Mouse (Mus musculus): ENCODE results near the gene Tpm3.

The Tpm3 gene

DNA sequence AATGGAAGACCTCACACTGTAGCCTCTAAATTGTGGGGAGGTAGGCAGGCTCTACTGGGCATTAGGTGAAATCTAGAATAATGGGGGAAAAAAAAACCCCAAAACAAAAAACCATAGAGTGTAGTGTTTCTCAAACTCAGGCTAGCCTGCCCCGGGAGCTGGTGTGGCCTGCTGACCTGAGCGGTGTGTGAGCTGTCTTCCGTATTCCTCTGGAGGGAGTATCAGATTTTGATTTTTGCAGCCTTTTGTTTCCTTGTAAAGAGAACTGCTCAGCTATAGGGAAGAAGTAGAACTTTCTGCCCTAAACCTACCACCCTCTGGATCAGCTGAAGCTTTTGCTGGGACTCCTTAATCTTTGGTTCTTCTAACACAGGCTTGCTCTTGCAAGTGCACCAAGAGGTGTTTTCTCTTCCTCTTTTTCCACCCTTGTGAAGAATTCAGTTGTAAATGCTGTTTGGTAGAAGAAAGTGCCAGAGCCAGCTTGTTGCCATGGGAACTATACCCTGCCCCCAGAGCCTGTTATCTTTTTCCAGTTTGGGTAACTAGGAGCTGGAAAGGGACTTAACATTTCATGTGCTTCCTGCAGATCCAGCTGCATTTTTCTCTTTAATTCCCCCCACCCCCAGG lies 11.4 kb downstream of the Tpm3 start:
- WGBS, result 27% methylated on average over 3 of the region's 3 CpGs

DNA sequence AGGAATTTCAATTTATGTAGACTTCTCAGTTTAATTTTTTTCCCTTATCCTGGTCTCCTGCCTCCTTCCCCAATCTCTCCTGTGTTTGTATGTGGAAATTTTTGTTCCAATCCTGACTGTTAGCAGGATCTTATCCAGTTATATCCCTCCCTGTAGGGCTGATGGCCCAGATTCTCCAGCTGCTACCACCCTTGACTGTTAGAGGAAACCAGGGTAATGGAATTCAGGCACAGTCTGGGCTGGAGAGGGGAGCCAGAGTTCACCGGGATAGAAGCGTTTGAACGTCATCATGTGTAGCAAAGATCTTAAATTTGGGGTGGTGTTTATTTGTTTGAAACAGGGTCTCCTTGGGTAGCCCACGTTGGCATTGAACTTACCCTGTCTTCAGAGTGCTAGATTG lies 12.3 kb downstream of the Tpm3 start:
- 28% methylated on average over 4 of the region's 4 CpGs for whole genome bisulfite sequencing

DNA sequence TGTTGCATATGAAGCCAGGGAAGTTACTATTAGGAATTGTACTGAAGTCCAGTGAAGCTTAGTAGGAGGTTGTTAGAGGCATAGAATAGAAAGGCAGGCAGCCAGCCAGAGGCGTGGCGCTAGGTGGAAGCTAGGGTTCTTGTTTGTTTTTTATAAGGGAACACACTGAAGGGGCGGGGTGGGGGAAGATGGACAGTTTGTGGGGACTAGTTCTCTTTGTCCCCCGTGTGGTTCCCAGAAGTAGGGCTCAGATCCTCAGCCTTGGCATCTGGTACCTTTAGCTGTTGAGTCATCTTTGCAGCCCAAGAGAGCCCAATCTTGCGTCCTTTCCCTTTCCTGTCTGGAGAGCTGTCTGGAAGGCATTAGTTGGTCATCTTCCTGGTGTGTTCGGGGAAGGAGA lies 12.8 kb downstream of the Tpm3 start:
- 45% methylated on average over 6 of the region's 6 CpGs for WGBS

DNA sequence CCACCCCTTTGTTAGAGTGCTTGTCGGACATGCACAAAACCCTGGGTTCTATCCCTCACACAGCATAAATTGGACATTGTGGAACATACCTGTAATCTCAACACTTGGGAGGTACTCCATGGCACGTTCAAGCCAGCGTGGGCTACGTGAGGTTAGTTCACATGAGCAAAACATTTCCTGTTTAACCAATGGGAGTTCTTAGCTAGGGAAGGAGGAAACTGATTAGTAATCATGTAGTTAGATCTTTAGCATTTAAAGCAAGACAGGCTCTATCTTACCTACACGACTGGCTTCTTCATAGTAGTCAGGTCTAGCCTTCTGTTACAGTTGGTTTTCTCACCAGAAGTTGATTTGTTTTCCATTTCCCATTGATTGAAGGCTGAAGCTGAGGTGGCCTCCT lies 13.6 kb downstream of the Tpm3 start:
- WGBS, result 69% methylated on average over 5 of the region's 5 CpGs

DNA sequence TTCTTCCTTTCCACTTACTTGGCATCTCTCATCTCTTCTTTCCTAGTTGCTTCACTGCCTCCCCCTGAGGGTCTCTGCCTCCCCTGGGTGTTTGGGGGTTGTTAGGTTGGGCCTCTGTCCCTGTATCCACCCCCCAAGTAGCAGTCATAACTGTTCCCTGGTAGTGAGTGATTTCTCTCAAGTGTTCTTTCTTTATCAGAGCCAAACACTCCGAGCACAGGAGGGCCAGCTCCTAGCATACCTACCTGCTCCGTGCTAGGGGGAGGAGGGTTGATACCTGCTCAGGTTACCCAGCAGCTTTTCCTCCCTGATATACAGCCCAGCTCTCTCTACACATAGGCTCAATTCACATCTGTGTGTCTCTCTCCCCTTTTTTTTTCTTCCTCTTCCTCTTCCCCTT lies 16.2 kb downstream of the Tpm3 start:
- WGBS, result 94% methylated on average over 2 of the region's 2 CpGs

DNA sequence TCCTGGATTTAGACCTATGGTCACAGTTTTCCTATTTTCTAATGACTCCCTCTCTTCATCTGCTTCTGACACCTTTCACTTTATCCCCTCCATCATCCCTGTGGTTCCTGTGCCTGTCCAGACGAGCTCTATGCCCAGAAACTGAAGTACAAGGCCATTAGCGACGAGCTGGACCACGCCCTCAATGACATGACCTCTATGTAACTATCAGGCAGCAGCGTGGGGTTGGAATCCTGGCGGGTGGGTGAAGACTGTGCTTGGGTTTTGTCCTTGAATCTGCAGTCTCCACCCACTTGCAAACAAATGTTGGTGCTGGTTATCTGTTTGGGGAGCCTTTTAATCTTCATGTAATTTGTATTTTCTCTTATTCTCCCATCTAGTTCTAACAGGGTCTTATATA lies 18.4 kb downstream of the Tpm3 start:
- 87% methylated on average over 6 of the region's 6 CpGs for WGBS

DNA sequence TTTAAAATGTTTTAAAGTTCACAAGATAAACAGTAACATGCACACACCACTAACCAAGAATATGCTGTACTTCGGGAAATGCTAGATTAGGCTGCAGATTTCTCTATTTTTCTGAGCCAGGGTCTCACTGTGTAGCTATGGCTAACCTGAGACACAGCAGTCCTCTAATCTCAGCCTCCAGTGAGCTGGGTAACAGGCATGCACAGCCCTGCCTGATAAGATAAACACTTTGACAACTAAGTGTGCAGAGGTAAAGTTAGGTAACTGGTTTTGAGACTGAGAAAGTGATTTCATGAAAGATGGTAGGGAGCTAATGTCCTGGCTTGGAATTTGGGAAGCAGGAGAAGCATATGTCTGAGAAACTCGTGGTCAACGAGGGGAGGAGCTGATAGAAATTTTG lies 22.0 kb downstream of the Tpm3 start:
- WGBS, result 92% methylated on average over 3 of the region's 3 CpGs

DNA sequence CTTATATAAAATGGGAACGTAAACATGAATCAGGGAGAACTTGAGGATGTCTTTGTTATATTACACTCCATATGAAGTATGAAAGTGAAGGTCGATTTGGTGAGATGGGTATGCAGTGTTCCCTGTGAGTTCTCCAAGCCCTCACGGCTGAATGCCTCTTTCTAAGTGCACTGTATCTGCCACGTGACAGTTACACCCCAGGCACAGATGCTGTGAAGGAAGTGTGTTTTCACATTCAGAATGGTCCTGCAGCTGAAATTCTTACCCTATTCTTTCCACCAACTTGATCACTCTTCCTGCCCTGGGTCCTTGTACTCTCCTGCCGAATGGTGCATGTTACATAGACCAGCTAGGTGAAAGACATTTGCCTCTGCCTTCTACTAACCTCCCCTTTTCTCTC lies 25.5 kb downstream of the Tpm3 start:
- WGBS, result 48% methylated on average over 5 of the region's 5 CpGs

DNA sequence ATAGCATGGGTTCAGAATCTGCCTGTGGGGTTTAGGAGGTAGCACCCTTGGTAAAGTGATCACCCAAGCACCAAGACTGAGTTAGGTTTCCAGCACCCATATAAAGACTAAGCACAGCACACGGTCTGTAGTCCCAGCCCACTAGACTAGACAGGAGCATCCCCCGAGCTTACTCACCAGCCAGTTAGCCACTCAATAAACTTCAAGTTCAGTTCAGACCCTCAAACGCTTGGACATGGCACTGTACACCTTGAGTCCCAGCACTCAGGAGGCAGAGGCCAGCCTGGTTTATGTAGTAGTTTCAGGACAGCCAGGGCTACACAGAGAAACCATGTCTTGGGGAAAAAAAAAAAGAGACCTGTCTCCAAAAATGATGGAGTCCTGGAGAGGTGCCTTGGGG lies 28.6 kb downstream of the Tpm3 start:
- WGBS, result 77% methylated on average over 3 of the region's 3 CpGs

DNA sequence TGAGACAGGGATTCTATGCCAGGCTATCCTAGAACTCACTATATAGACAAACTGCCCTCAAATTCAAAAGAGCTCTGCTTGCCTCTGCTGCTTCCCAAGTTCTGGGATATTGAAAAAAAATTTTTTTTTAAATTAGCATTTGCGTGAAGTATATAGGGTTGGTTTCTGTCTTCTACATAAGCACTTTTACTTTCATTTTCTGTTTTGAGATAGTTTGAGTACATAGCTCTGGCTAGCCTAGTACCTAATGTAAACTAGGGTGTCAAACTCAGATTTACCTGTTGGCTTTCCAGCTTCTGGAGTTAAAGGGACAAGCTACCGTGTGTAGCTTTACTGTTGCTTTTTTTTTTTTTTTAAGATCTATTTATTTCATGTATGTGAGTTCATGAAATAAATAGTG lies 29.2 kb downstream of the Tpm3 start:
- 84% methylated on average over 2 of the region's 2 CpGs for WGBS

DNA sequence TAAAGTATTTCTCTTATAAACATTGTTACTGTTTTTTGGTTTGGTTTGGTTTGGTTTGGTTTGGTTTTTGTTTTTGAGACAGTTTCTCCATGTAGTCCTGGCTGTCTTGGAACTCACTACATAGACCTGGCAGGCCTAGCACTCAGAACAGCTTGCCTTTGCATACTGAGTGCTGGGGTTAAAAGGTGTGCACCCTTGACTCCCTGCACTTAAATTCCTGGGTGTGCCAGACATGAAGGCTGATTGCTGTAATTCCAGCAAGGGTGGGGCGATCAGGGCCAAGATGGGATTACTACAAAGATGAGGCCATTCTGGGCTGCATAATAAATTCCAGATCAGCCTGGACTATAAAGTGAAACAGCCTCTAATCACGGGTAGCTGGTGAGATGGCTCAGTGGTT lies 29.8 kb downstream of the Tpm3 start:
- 82% methylated on average over 2 of the region's 2 CpGs for WGBS

DNA sequence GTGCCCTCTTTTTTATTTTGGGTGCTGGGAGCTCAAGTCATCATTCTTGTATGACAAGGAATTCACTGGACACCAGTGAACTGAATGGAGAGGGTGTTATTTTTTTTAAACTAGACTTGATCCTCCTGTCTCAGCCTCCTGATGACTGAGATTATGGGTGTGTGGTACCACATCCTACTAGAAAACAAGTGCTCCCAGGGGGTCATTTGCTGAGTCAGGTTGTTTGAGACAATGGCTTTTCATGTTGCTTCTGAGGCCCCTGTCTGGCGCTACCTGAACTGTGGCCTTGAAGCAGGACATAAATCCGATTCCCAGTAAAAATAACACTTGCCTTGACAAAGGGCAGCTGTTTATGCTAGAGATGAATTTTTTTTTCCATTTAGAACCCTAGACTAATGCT lies 30.7 kb downstream of the Tpm3 start:
- 83% methylated on average over 2 of the region's 2 CpGs for WGBS

DNA sequence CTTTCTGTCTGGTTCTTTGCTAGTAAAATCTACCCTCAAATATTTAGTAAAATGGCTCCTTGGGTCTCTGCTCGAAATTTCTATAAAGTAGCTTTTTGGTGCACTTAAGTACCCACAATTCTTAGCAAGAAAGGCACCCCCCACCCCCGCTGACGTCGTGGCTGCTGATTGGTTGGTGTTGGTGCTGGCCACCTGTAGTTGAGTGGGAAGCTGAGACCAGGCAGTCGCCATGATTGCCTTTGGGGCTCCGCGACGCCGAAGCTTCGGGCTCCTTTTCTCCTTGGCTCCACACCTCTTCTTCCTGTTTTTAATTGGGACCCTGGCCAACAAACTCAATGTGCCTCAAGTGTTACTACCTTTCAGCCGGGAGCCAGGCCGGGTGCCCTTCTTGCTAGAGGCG lies 31.5 kb downstream of the Tpm3 start, which contains the start of gene Nup210l:
Gene Nup210l, plus strand, starts transcription at position 195 of the 400 bp plus-strand sequence.
- WGBS, result 80% methylated on average over 13 of the region's 13 CpGs

DNA sequence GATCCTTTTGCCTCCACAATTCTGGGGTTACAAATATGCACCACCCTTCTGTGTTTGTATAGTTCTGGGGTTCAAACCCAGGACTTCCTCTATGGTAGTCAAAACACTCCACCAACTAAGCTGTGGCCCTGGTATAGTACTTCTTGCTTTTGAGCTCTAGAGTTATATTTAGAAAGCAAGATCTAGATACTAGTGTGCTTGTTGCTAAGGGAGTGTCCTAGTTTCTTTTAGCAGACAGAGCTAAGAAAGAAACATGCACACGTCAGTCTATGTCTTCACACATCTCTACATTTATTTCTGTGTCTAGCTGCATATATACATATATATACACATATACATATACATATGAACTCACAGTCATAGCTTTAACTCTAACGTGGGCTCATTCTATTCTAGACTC lies 39.3 kb downstream of the Tpm3 start:
- WGBS, result 35% methylated on average over 2 of the region's 2 CpGs

DNA sequence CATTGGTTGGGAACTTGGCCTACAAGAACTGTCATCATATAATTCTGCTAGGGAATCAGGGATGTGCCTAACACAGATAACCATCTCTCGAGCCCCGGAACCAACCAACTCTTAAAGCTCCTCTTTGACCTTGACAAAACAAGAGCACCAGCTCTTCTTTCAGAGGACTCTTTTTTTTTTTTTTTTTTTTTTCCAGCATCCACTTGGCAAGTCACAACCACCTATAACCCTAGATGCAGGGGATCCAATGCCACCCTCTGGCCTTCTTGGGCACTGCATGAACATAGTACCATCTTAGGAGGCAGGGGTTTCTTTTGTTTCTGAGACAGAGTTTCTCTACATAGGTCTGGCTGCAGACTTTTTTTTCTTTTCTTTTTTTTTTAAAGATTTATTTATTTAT lies 41.9 kb downstream of the Tpm3 start:
- WGBS, result 76% methylated on average over 2 of the region's 2 CpGs

DNA sequence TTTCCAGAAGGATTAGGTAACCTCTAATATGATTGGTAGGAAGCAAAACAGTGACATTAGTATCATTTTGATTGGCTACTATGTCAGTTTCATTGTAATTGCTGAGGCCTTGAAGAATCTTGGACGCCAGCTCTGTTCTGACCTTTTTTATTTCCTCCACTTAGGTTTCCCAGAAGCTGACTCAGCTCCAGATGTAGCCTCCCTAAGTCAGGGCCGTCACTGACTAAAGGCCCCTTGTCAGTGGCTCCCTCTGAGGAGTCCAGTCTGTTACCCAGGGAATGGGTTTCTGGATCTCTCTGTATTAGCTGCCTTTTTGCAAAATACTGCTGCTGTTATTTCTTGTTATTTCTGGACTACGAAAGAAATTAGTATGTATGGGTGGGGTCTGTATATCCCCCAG lies 43.1 kb downstream of the Tpm3 start:
- 77% methylated on average over 3 of the region's 3 CpGs for WGBS

DNA sequence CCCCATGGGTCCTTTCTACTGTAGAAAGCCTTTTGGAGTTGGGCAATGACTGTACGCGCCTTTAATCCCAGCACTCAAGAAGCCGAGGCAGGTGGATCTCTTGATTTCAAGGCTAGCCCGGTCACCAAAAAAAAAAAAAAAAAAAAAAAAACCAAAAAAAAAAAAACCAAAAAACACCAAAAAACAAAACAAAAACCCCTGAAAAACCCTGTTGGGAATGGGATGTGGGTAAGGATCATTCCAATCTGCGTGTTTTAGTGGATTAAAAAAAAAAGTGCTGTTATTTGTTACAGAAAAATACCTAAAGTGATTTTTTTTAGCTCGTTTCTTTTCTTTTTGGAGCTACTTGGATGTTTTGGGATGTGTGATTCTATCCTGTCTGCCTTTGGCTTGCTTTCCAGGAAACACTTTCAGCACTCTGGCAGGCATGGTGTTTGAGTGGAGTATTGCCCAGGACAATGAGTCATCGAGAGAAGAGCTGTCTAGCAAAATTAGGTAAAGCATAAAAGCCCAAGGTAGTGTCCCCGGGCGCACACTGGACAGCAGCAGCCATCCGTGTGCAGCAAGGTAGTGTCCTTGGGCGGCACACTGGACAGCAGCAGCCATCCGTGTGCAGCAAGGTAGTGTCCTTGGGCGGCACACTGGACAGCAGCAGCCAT lies 45.8 kb downstream of the Tpm3 start:
- 55% methylated on average over 13 of the region's 13 CpGs for WGBS

DNA sequence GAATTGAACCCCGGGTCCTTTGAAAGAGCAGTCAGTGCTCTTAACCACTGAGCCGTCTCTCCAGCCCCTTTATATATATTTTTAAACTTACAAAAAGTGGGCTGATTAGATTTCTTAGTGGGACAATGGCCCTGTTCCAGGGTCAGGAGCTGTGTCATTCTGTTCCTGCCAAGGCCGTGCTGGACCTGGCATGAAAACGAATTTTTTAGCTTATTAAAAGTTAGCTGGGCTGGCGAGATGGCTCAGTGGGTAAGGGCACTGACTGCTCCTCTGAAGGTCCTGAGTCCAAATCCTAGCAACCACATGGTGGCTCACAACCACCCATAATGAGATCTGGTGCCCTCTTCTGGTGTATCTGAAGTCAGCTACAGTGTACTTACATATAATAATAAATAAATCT lies 49.6 kb downstream of the Tpm3 start:
- 74% methylated on average over 5 of the region's 5 CpGs for WGBS

DNA sequence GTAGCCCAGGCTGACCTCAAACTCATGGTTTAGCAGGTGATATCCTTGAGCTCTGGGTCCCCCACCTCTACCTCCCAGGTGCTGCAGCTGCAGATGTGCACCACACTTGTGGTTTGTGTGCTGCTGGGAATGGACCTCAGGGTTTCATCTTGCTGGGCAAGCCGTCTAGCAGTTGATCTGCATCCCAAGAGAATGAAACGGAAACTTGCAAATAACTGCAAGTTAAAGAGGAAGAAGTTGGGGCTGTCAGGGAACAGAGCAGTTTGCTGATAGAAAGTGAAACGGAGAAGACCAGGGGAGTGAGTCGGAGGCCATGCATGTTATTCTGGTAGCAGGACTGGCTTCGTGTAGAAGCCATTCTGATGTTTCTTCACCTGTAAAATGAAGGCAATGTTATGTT lies 53.3 kb downstream of the Tpm3 start:
- WGBS, result 86% methylated on average over 5 of the region's 5 CpGs

DNA sequence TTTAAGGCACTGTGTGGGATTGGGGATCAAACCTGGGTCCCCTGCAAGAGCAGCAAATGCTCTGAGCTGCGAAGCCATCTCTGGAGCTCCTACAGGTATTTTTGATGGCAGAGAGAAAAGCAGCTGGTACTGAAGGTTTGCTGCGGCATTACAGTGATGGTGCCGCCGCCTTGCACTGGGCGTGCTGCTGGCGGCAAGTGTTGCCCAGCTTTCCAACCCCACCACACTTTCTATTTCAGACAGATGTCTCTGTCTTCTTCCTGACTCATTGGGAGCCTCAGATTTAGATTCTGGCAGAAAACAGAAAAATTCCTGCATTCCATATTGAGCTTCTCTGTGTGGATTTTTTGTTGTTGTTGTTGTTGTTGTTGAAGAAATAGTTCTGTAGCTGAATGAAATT lies 55.4 kb downstream of the Tpm3 start:
- WGBS, result 55% methylated on average over 6 of the region's 6 CpGs

DNA sequence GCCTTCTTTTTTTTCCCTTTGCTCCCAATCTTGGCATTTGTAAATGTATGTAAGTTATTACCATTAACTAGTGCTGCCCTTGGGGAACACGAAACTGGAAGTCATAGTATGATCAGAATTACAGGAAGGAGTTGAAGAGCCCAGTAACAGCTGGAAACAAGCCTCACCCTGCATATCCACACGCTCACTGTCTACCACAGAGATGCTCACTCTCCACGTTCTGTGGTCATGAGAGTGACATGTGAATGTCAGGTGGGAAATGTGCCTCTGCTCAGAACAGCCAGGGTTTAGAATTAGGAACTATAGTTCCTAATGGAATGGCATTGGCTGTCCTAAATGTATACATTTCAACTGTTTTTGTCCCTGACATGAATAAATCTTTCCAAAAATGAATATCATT lies 60.3 kb downstream of the Tpm3 start:
- WGBS, result 85% methylated on average over 3 of the region's 3 CpGs

DNA sequence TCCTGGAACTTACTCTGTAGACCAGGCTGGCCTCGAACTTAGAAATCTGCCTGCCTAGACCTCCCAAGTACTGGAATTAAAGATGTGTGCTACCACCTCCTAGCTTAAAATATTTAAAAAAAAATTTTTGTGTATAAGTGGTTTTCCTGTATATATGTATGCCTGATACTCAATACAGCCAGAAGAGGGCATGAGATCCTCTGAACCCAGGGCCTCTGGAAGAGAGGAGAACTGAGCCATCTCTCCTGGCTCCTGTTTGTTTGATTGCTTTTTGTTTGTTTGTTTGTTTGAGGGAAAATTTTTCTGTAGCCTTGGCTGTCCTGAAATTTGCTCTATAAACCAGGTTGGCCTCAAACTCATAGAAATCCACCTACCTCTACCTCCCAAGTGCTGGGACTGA lies 60.9 kb downstream of the Tpm3 start:
- 98% methylated on average over 1 of the region's 1 CpGs for WGBS

DNA sequence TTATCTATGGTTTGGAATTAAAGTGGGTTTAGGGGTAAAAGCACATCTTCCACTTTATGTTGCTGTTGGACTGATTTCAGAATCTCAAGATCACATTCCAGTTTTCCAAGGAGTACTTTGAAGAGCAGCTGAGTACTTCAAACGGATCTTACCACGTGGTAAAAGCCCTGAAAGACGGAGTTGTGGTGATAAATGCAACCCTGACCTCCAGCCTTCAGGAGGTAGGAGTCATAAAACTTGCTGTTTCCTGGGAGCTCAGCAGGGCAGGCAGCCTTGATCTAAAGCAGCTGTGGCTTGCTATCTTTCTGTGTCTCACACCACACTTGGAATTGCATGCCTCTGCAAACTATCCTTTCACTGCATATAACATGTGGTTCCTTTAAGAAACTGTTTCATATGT lies 62.0 kb downstream of the Tpm3 start:
- 73% methylated on average over 3 of the region's 3 CpGs for WGBS

DNA sequence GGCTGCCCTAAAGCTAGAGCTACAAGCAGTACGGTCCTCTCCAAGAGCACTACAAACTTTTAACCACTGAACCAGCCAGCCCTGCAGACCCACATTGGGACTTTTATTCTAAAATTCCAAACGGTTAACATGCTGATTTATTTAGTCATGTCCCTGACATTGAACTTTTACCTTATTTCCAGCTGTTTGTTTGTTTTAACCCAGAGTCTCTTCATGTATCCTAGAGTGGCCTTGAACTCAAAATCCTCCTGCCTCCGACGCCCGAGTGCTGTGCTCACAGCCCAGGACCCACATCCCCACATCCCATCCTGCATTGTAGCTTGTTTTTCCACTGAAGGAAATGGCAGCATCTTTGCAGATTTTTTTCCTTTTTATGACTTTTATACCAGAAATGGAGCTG lies 62.5 kb downstream of the Tpm3 start:
- WGBS, result 84% methylated on average over 5 of the region's 5 CpGs
